Mouse (Mus musculus) hindbrain, embryonic 12.5 days (tissue): Measurements from ENCODE around the gene Isoc2a. TPM values are rescaled to one million over a fixed set of nuclear protein-coding genes. Genes with fewer than 3 reads are reported as not detected.
A peak's percentile ranks its signal among the peaks of the same experiment; 100 is the strongest.
"Not testable (repeated sequence)": the region's sequence is repeated elsewhere in the genome, so short reads cannot be mapped to it uniquely, and the experiment has no call there.

ENCODE experiments used
- ATAC-seq: fragments of 200-750 bp; cut with Nextera tagmentation; 2 replicates; pipeline ENCODE4 v1.8.0; 2017; ENCODE audit warnings: moderate TSS enrichment; ENCODE audit not compliant: low FRiP score
- H3K27ac ChIP-seq: fragments of 300-500 bp; sonication (generic); 2 replicates; pipeline ENCODE4 v1.5.1; 2016; ENCODE audit warnings: mild to moderate bottlenecking
- H3K27me3 ChIP-seq: fragments of 300-500 bp; sonication (generic); 2 replicates; pipeline ENCODE4 v1.6.1; 2016; ENCODE audit warnings: mild to moderate bottlenecking
- H3K36me3 ChIP-seq: fragments of 300-500 bp; sonication (generic); 2 replicates; pipeline ENCODE4 v1.6.1; 2016; ENCODE audit warnings: mild to moderate bottlenecking
- H3K4me1 ChIP-seq: fragments of 300-500 bp; sonication (generic); 2 replicates; pipeline ENCODE4 v1.6.1; 2016
- H3K4me2 ChIP-seq: fragments of 300-500 bp; sonication (generic); replicated peaks from 2 replicates; pipeline ENCODE4 v1.6.1; 2016; ENCODE audit warnings: mild to moderate bottlenecking
- H3K4me3 ChIP-seq: fragments of 300-500 bp; sonication (generic); 2 replicates; pipeline ENCODE4 v1.5.1; 2016; ENCODE audit warnings: mild to moderate bottlenecking
- H3K9ac ChIP-seq: fragments of 300-500 bp; sonication (generic); 2 replicates; pipeline ENCODE4 v1.6.1; 2016; ENCODE audit warnings: mild to moderate bottlenecking, moderate library complexity
- H3K9me3 ChIP-seq: fragments of 300-500 bp; sonication (generic); replicated peaks from 2 replicates; pipeline ENCODE4 v1.6.1; 2016; ENCODE audit warnings: mild to moderate bottlenecking
- WGBS: fragments of 180-500 bp; shearing (Covaris S2); methylation state at CpG from one replicate; pipeline ENCODE4 v1.1.7; 2016; 5-methylcytosine and 5-hydroxymethylcytosine counted together
- polyA plus RNA-seq: library from polyadenylated mRNA; unstranded; fragments of >200 nt; fragmentation: Nextera tagmentation; extraction: Ambion mirVana; gene quantifications from 2 replicates; pipeline ENCODE4 v1.2.1, GENCODE M21; 2016

The Isoc2a gene
- polyA plus RNA-seq, 1 experiment from 2014 or later = 0.88 TPM

DNA sequence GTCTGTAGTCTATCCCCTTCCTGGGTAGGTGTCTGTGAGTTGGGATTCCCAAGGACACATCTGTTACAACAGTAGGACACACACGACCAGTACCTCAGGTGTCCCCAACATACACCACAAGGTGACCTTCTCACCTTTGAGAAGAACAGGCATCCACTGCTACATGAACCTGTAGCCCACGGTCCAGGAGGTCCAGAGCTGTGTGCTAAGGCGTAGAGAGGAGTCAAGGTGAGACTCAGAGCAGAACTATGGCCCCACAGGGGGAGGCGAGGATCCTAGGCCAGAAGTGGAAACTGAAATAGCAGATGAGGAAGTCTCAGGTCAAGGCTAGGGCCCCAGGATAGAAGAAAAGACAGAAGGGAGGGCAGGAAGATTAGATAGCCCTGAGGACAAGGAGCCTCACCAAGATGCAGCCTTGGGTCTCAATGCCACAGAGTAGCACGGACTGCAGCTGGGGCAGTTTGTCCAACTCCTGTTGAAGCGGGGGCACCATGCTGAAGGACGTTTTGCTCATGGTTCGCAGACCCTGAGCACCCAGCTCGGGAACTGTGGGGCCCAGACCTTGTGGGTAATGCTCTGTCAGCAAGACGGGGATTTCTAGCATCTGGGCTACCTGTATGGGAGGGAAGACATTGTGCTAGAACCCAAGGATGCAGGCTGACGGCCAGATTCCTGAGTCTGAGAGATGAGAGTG lies 26.2 kb upstream of the Isoc2a start:
- 77% methylated on average over 11 of the region's 11 CpGs for WGBS
- ATAC-seq = no peak
- no peak overlapping the region for H3K4me3 ChIP-seq
- H3K4me2 ChIP-seq = no peak overlapping the region
- H3K27ac ChIP-seq = no peak overlapping the region
- H3K4me1 ChIP-seq = no peaks in the 10 kb centered on the region
- H3K9me3 ChIP-seq = no peaks in the 10 kb centered on the region; the same call in 1 of the 2 replicates
- H3K9ac ChIP-seq = no peak overlapping the region
- no peaks in the 10 kb centered on the region for H3K36me3 ChIP-seq
- H3K27me3 ChIP-seq = 0 out of 2 replicates have a peak, but pooled peaks cover 2% of the 10 kb centered on the region

DNA sequence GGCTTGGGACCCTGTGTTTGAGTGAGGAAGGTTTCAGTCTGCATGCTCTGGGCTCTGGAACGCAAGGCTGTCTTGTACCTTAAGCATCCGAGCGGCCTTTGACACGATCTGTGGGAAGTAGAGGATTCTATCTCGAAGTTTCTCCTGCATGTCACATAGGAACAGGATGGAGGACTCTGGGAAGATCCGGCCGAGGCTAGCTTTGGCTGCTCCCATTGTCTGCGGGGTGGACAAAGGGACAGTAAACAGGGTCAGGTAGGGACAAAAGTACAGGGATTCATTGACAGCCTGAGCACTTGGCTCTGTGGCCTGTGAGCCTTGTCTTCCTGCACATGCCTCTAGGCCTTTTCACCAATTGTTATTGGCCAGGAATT lies 25.7 kb upstream of the Isoc2a start:
- ATAC-seq = no peak
- no peak overlapping the region for H3K27ac ChIP-seq
- no peak overlapping the region for H3K9ac ChIP-seq
- H3K27me3 ChIP-seq = 0 out of 2 replicates have a peak, but pooled peaks cover 2% of the 10 kb centered on the region
- no peak overlapping the region for H3K4me2 ChIP-seq
- WGBS = 71% methylated on average over 8 of the region's 8 CpGs
- no peaks in the 10 kb centered on the region; the same call in 1 of the 2 replicates for H3K9me3 ChIP-seq
- H3K4me3 ChIP-seq = no peak overlapping the region
- no peaks in the 10 kb centered on the region for H3K36me3 ChIP-seq
- H3K4me1 ChIP-seq = no peaks in the 10 kb centered on the region

DNA sequence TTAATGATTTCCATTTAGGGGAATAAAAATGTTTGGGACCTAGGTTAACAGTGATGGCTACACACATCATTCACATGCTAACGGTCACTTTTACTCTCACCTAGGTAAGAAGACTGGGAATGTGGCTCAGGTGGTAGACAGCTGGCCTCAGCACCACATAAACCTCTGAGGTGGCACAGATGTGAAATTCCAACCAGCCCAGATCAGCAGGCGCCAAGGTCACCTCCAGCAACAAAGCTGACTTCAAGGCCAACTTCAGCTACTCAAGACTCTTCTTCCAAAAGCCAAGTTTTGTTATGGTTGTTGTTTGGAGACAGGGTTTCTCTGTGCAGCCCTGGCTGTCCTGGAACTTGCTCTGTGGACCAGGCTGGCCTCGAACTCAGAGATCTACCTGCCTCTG lies 23.3 kb upstream of the Isoc2a start:
- Histone ChIP-seq H3K4me2 (no peak overlapping the region), H3K9ac (no peak overlapping the region), H3K4me3 (no peak overlapping the region), H3K27ac (no peak overlapping the region), H3K27me3 (peaks cover 6% of the 10 kb centered on the region), H3K4me1 (no peaks in the 10 kb centered on the region), H3K9me3 (no peaks in the 10 kb centered on the region; the same call in 1 of the 2 replicates), H3K36me3 (no peaks in the 10 kb centered on the region)
- WGBS = 81% methylated on average over 3 of the region's 3 CpGs
- no peak for ATAC-seq

- Histone ChIP-seq H3K4me1 (no peaks in the 10 kb centered on the region), H3K4me3 (no peak overlapping the region), H3K4me2 (no peak overlapping the region), H3K27ac (no peak overlapping the region), H3K9ac (no peak overlapping the region), H3K9me3 (no peaks in the 10 kb centered on the region; the same call in 1 of the 2 replicates), H3K27me3 (peaks cover 6% of the 10 kb centered on the region), H3K36me3 (no peaks in the 10 kb centered on the region)
- WGBS = 88% methylated on average over 9 of the region's 9 CpGs
- ATAC-seq = no peak
These were observed 20.4 kb upstream of the Isoc2a start for GRCm38 (mm10) chr7:4856508-4856907.

- no peaks in the 10 kb centered on the region for H3K36me3 ChIP-seq
- 73% methylated on average over 7 of the region's 7 CpGs for WGBS
- peaks cover 4% of the 10 kb centered on the region for H3K27me3 ChIP-seq
- no peak for ATAC-seq
- no peaks in the 10 kb centered on the region for H3K4me1 ChIP-seq
- no peak overlapping the region for H3K4me2 ChIP-seq
- H3K9ac ChIP-seq = no peak overlapping the region
- no peak overlapping the region for H3K4me3 ChIP-seq
- H3K27ac ChIP-seq = no peak overlapping the region
- no peaks in the 10 kb centered on the region; the same call in 1 of the 2 replicates for H3K9me3 ChIP-seq
These were observed 19.6 kb upstream of the Isoc2a start for GRCm38 (mm10) chr7:4857321-4857720.

DNA sequence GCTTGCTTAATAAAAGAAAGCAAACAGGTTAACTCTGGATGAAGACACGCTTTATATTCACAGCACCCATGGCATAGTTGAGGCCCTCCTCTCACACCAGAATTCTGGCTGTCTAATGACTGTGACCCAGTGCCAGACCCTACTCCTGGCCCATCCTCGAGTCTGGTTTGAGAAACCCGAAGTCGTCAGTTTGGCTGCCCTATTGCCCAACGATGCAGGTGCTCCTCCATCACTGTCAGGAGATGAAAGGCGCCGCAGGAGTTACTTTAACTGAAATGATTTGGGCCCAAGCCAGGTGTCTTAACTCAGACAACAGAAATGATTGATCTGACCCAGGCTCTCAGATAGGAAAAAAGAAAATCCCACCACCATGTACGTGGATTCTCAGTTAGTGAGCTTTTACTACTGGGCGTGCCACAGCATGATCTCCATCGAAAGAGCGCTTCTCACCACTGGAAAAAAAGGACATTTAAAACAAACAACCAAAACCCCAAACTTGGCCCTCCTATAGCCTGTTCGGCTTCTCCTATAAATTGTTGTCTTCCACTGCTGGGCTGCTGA lies 17.5 kb upstream of the Isoc2a start:
- Histone ChIP-seq H3K27ac (no peak overlapping the region), H3K4me3 (no peak overlapping the region), H3K4me2 (no peak overlapping the region), H3K27me3 (peaks cover 4% of the 10 kb centered on the region), H3K9ac (no peak overlapping the region), H3K4me1 (no peaks in the 10 kb centered on the region), H3K36me3 (no peaks in the 10 kb centered on the region), H3K9me3 (no peaks in the 10 kb centered on the region)
- ATAC-seq = no peak
- WGBS = 73% methylated on average over 12 of the region's 12 CpGs

- WGBS = 78% methylated on average over 3 of the region's 3 CpGs
- not testable (repeated sequence) for H3K27me3 ChIP-seq, ATAC-seq
These were observed 16.0 kb upstream of the Isoc2a start for GRCm38 (mm10) chr7:4860926-4861325.

GRCm38 (mm10) chr7:4863041-4863440 lies 13.9 kb upstream of the Isoc2a start:
- ATAC-seq = no peak
- Histone ChIP-seq H3K9me3 (no peaks in the 10 kb centered on the region), H3K27me3 (no peaks in the 10 kb centered on the region), H3K4me2 (no peak overlapping the region), H3K4me1 (peaks cover 12% of the 10 kb centered on the region), H3K4me3 (no peak overlapping the region), H3K27ac (no peak overlapping the region), H3K36me3 (no peaks in the 10 kb centered on the region), H3K9ac (no peak overlapping the region)
- 62% methylated on average over 1 of the region's 1 CpGs for WGBS

More at GRCm38 (mm10) chr7:4860926-4861325, 16.0 kb upstream of the Isoc2a start:
- H3K4me2 ChIP-seq, H3K9ac ChIP-seq, H3K9me3 ChIP-seq, H3K4me1 ChIP-seq, H3K27ac ChIP-seq, H3K4me3 ChIP-seq, H3K36me3 ChIP-seq: not testable (repeated sequence)

DNA sequence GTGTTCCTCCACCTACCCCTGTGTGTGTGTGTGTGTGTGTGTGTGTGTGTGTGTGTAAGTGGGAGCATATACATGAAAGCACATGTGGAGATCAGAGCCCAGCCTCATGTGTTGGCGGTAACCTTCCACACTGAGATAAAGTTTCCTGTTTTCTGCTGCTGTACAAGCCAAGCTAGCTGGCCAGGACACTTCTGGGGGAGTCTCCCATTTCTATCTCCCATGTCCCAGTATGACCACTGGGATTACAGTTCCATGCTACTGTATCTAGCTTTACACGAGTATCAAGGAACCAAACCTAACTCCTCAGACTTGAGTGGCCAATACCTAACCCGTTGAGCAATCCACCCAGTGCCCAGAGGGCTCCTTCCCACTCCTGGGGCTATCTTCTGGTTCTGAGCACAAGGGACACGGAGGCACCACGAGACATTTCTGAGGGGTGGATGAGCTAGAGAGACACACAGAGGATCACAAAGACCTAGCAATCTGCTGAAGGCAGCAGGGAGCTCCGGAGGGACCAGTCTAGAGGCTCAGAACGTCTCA lies 13.3 kb upstream of the Isoc2a start:
- H3K4me2 ChIP-seq = no peak overlapping the region
- H3K27me3 ChIP-seq = no peaks in the 10 kb centered on the region
- H3K9ac ChIP-seq = no peak overlapping the region
- H3K36me3 ChIP-seq = no peaks in the 10 kb centered on the region
- H3K9me3 ChIP-seq = no peaks in the 10 kb centered on the region
- H3K27ac ChIP-seq = no peak overlapping the region
- no peak overlapping the region for H3K4me3 ChIP-seq
- ATAC-seq = no peak
- WGBS = 75% methylated on average over 7 of the region's 7 CpGs
- H3K4me1 ChIP-seq = peaks cover 12% of the 10 kb centered on the region

DNA sequence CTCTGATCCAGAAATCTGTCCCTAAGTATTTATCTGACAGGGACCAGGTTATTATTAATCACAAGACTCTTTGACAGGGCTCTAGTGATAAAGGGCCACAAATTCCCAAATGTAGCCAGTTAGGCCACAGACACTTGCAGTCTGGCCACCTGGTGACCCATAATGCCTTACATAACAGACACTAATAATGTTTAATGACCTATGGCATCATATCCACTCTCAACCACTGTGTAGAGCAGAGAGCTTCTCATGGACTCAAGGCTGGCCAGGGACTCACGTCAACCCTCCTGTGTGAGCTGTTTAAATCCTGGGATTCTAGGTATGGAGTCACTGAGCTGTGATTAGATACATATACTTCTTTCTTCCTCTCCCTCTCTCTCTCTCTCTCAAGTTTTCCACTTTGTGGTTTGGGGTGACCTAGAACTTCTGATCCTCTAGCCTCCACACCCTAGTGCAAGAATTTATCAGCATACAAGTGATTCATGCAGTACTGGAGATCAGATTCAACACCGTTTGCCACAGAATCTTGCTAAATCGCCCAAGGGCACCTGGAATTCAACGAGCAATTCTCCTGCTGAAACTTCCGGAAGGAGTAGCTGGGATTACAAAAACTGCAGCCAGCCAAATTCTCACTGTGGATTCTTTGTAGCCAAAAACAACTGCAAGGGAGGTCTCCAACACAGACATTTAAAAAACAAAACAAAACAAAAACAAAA lies 12.7 kb upstream of the Isoc2a start:
- H3K27ac ChIP-seq = no peak overlapping the region
- H3K4me1 ChIP-seq = peaks cover 12% of the 10 kb centered on the region
- H3K4me2 ChIP-seq = no peak overlapping the region
- no peak for ATAC-seq
- 87% methylated on average over 5 of the region's 5 CpGs for WGBS
- no peaks in the 10 kb centered on the region for H3K9me3 ChIP-seq
- no peaks in the 10 kb centered on the region for H3K36me3 ChIP-seq
- no peak overlapping the region for H3K4me3 ChIP-seq
- no peak overlapping the region for H3K9ac ChIP-seq
- no peaks in the 10 kb centered on the region for H3K27me3 ChIP-seq

- 0 out of 2 replicates have a peak overlapping the region, but pooled peaks have one; percentile 57 for H3K27ac ChIP-seq
These were observed 11.9 kb upstream of the Isoc2a start for GRCm38 (mm10) chr7:4865090-4865489.

More at GRCm38 (mm10) chr7:4865090-4865489, 11.9 kb upstream of the Isoc2a start:
- Histone ChIP-seq H3K4me2 (peak overlapping the region; percentile 61), H3K9me3 (no peaks in the 10 kb centered on the region), H3K9ac (no peak overlapping the region), H3K4me1 (peaks cover 12% of the 10 kb centered on the region), H3K4me3 (peak overlapping the region; percentile 56), H3K36me3 (no peaks in the 10 kb centered on the region), H3K27me3 (no peaks in the 10 kb centered on the region)
- 58% methylated on average over 5 of the region's 5 CpGs for WGBS
- ATAC-seq = no peak
